Mouse (Mus musculus) bone marrow macrophage, adult 2 months (primary cell): ENCODE measurements at regions not wholly inside any gene's neighbourhood (a gene's known extent, or its start where the extent isn't known, plus 50 kb on each side); places are given as distances from the start of the nearest gene placed in this dataset.

Experiments used
- CTCF ChIP-seq: IDR thresholded peaks from 2 replicates; pipeline ENCODE4 v1.5.1; 2012; ENCODE audit warnings: low read depth, mild to moderate bottlenecking, low read length, moderate library complexity
- POLR2A ChIP-seq: IDR thresholded peaks from 2 replicates; pipeline ENCODE4 v1.6.1; 2012; ENCODE audit warnings: mild to moderate bottlenecking, low read depth, low read length, borderline replicate concordance

- TF ChIP-seq CTCF = no peak
- no peak for TF ChIP-seq POLR2A
Measured at GRCm38 (mm10) chr10:68894121-68894520, 170.7 kb downstream of the Tmem26 start.
